Mouse (Mus musculus): ENCODE measurements around the gene Rab8b.
"Not testable (repeated sequence)": the region's sequence is repeated elsewhere in the genome, so short reads cannot be mapped to it uniquely, and the experiment has no call there.

The Rab8b gene

GRCm38 (mm10) chr9:66915869-66916785 is 3.4 kb downstream of the Rab8b start:
- DNase-seq, result no peak

GRCm38 (mm10) chr9:66915401-66915800 is 4.1 kb downstream of the Rab8b start:
- no peak for DNase-seq

GRCm38 (mm10) chr9:66914540-66914939 is 4.9 kb downstream of the Rab8b start:
- no peak for DNase-seq

GRCm38 (mm10) chr9:66913254-66913934 is 6.1 kb downstream of the Rab8b start:
- not testable (repeated sequence) for DNase-seq

- no peak for DNase-seq
Measured at GRCm38 (mm10) chr9:66912304-66912703, 7.2 kb downstream of the Rab8b start.

- no peak for DNase-seq
Measured at GRCm38 (mm10) chr9:66910677-66911076, 8.8 kb downstream of the Rab8b start.

GRCm38 (mm10) chr9:66909922-66910321 is 9.6 kb downstream of the Rab8b start:
- no peak for DNase-seq

GRCm38 (mm10) chr9:66907746-66908397 is 11.6 kb downstream of the Rab8b start:
- DNase-seq, result no peak

GRCm38 (mm10) chr9:66907126-66907525 is 12.4 kb downstream of the Rab8b start:
- no peak for DNase-seq

- DNase-seq, result no peak
Measured at GRCm38 (mm10) chr9:66905990-66906389, 13.5 kb downstream of the Rab8b start.

GRCm38 (mm10) chr9:66899526-66899925 is 20.0 kb downstream of the Rab8b start:
- DNase-seq, result no peak

- no peak for DNase-seq
Measured at GRCm38 (mm10) chr9:66899072-66899471, 20.4 kb downstream of the Rab8b start.

GRCm38 (mm10) chr9:66897851-66898250 is 21.6 kb downstream of the Rab8b start:
- DNase-seq, result no peak

- no peak for DNase-seq
Measured at GRCm38 (mm10) chr9:66896951-66897350, 22.5 kb downstream of the Rab8b start.

GRCm38 (mm10) chr9:66895995-66896394 is 23.5 kb downstream of the Rab8b start:
- no peak for DNase-seq

- DNase-seq, result no peak
Measured at GRCm38 (mm10) chr9:66895035-66895779, 24.3 kb downstream of the Rab8b start.

GRCm38 (mm10) chr9:66894421-66894820 is 25.1 kb downstream of the Rab8b start:
- no peak for DNase-seq

- DNase-seq, result not testable (repeated sequence)
Measured at GRCm38 (mm10) chr9:66892456-66892855, 27.0 kb downstream of the Rab8b start.

GRCm38 (mm10) chr9:66887960-66888610 is 31.4 kb downstream of the Rab8b start:
- no peak for DNase-seq

- no peak for DNase-seq
Measured at GRCm38 (mm10) chr9:66887301-66887902, 32.1 kb downstream of the Rab8b start.

- no peak for DNase-seq
Measured at GRCm38 (mm10) chr9:66886818-66887217, 32.7 kb downstream of the Rab8b start.

- DNase-seq, result no peak
Measured at GRCm38 (mm10) chr9:66886366-66886765, 33.1 kb downstream of the Rab8b start.

Data from cerebellum, adult 11-12 months (tissue).